Mouse (Mus musculus) layer of hippocampus, postnatal 36 days (tissue): ENCODE results near the gene Slc27a2. TPM values are rescaled to one million over a fixed set of nuclear protein-coding genes. Genes with fewer than 3 reads are reported as not detected.
"Not testable (repeated sequence)": the region's sequence is repeated elsewhere in the genome, so short reads cannot be mapped to it uniquely, and the experiment has no call there.

Source experiments
- DNase-seq, 2 experiments: peaks; one replicate each; pipeline ENCODE4 v3.0.0; 2022
- total RNA-seq, 2 experiments: library from RNA; stranded (reverse); gene quantifications; 2 replicates each; pipeline ENCODE4 v1.2.3; 2021

The Slc27a2 gene
- 10 to 100 TPM; 11.1 to 12.0 TPM for total RNA-seq

DNA sequence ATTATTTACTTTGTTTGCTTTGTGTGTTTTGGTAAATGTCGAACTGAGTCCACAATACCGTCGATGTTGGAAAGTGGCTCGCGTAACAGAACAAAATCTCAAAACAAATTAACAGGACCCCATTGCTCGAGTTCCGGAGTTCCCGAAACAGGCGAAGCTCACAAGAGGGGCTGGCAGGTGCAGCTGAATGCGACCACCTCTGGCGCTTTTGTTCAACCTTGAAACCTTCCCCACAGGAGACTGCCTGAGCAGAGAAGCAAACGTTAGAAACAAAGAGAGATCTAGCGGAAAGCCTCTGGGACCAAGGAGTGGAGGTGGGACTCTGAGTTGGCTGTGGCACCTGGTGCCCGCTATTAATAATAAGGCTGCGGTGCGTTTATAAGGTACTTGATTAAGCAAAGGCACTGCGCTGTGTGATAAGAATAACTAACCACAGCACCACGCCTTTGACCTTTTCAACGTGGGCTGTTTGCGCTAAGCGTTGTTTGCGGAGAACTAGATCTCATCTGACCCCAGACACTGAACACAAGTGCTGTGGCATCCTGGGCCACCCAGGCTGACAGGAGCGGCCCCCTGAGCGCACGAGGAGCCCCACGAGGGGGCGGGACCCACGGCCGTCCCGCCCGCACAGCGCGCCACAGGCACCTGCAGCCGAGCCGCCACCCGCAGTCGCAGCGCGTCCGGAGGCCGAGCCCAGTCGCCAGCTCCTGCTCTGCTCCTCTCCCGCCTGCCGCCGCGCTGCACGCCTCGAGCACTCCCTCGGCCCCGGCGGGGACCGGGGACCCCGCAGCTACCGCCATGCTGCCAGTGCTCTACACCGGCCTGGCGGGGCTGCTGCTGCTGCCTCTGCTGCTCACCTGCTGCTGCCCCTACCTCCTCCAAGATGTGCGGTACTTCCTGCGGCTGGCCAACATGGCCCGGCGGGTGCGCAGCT is at the start of gene Slc27a2:
Gene Slc27a2, plus strand, starts transcription at position 51 of the 934 bp plus-strand sequence.
- DNase-seq, result peak; percentile 28 to 35

DNA sequence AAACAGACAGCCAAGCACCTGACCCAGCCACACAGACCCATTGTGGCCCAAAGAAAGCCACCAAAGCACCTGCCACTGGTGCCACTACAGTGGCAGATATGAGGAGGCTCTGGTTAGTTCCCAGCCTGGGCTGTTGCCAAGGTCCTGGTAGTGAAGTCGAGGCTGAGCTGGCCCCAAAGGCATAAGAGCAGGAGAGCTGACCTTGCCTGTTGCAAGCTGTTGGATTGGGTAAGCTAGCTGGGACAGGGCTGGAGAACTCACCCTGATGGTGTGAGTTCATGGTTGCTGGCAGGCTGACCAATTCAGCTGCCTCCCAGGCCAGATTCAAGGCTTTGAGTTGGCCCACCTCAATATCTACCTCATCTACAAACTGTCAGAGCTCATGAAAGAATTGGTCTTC is 47.1 kb upstream of the Slc27a2 start:
- no peak for DNase-seq

GRCm38 (mm10) chr2:126507477-126507876 is 44.7 kb upstream of the Slc27a2 start:
- no peak for DNase-seq

GRCm38 (mm10) chr2:126508228-126508627 is 44.0 kb upstream of the Slc27a2 start:
- DNase-seq, result no peak

DNA sequence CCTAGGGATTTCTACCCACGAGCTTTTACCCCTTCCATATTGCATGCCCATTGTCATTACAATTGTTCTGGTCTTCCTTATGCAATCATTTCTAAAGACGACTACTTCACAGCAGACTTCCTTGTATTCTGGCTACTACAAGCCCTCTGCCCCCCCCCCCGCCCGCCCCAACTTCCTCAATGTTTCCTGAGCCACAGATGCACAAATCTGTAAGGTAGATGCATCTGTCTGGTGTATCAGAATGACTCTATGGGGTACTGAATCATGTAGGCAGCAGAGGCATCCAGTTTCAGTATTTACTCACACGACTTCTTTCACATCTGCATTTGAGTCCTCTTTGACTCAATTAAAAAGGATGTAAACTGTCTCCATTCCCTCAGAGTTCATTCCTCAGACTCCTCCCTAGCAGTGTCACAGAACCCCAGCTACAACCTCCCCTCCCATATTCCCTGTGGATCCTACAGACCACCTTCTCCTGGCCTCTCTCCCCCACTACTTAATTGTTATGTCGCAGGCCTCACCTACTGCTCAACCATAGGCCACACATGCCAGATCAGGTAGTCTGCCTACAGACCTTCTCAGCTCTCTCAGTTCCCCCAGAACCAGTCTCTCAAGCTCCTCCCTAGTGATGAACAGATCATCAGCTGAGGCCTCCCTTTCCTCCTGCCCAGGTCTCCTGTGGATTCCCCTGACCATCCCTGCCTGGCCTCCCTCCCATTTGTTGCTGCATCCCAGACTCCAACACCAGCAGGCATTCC is 37.0 kb upstream of the Slc27a2 start:
- no peak for DNase-seq

DNA sequence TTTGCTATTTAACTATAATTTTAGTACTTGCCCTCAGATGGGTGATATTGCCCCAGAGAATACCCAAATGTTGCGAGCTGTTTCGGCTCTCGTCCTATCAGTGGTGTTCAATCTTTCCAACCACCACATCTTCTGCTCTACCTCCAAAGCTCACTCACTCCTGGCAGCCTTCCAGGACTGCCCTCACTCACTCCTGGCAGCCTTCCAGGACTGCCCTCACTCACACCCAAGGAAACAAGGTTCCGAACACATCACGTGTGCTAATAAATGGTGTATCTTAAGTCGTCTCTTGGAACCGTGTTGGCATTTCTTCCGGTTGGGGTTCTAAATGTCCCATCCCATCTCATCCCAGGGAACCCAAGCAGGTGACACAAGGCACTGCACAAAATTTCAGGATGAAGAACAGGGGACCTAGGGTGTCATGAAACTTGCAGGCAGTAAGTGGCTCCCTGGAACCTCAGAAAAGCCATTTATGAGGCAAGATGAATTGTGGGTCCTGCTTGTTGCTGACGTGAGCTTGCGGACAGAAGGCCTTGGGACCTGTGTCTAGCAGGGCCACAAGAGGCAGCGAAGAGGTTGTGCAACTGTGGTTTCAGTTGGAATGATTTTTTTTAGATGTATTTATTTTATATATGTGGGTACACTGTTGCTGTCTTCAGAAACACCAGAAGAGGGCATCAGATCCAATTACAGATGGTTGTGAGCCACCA is 32.2 kb upstream of the Slc27a2 start:
- DNase-seq, result no peak

DNA sequence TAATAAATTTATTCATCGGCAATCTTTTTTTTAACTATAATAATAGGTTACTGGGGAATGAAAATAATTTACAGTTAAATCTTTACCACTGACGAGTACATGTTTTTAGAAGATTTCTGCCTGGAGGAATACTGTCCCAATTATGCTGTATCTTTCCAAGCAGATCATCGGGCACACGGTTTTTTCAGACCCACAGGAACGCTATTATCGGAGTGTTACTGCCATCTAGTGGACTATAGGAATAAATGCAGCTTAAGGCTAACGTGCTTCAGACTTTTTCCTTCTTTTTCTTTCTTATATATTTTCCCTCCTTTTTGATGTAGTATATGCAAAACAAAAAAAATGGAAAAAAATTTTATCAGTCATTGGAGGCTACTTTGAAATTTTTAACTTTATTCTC is 31.4 kb upstream of the Slc27a2 start:
- DNase-seq, result no peak

GRCm38 (mm10) chr2:126521471-126521870 is 30.7 kb upstream of the Slc27a2 start:
- DNase-seq, result no peak

DNA sequence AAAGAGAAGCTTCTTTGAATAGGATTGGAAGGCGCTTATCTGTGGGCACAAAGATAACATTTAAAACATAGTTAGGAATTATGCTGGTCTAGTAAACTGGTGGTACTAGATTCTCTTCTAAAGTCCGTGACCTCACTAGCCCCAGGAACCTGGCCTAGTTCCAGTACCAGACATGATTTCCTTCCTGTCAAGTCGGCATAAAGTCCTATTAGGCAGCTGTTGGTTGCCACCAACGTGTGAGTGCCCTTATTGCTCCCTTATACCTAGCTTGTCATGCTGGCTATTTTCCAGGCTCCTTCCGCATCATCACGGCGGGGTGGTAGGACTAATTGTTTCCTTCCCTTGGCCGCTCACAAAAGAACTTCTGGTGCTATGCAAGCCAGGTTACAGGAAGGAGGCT is 30.2 kb upstream of the Slc27a2 start:
- DNase-seq, result no peak

DNA sequence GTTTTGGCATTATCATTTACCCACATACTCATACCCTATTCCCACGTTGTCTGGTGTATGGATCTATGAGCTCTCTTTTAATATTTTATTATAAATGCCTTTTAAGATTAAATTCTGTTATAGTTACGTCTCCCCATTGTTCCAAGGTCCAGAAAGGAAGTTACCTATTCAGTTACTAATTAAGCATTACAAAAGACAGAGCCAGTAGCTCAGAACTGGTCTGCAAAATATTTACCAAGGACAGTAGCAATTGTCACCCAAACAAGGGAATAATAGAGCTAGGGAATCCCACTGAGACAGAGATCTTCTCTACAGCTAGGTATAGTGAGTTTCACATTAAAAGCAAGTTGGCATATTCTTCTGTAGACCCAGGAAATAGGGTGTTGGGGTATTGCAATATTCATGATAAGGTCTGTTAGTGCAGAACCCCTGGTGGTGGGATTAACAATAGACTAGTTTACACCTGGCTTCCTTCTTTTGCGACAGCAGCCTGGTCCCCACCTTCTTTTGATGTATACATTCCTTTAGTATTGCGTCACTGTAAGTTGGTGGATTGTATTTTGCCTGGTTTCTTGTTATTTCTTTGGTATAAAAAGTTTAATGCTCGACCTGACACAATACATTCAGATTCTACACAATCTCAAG is 29.0 kb upstream of the Slc27a2 start:
- not testable (repeated sequence) for DNase-seq

- no peak for DNase-seq
Observed at GRCm38 (mm10) chr2:126524271-126524670, 27.9 kb upstream of the Slc27a2 start.

DNA sequence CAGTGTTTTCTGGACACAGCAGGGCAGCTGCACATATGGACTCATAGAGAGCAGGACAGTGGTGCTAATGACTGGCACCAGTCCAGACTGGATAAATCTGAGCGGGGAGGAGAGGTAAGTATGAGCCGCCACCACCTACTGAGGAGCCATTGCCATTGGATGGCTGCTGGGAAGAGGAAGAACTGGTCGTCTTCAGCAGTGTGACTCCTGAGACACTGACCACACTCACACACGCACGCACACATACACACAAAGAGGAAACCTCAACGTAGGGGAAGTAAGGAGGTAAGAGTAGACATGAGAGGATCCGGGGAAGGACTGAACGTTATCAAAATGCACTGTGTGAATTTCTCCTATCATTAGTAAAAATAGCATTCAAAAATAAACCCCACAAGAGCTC is 24.7 kb upstream of the Slc27a2 start:
- DNase-seq, result no peak

DNA sequence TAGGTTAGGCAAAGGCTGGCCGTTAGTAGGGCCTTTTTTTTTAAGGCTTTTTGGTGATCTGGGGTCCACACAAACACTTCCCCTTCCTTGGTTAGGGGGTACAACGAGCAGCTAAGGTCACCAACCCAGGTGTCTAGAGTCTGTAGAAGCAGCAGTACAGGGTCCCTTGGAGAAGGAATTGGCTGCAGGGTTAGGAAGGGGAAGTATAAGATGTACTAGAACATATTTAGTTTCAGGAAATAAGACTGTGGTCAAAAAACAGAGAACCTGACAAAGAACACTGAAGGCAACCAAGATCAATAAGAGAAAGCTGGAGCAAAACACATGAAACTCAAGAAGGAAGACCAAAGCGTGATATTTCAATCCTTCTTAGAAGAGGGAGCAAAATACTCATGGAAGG is 21.6 kb upstream of the Slc27a2 start:
- no peak for DNase-seq

DNA sequence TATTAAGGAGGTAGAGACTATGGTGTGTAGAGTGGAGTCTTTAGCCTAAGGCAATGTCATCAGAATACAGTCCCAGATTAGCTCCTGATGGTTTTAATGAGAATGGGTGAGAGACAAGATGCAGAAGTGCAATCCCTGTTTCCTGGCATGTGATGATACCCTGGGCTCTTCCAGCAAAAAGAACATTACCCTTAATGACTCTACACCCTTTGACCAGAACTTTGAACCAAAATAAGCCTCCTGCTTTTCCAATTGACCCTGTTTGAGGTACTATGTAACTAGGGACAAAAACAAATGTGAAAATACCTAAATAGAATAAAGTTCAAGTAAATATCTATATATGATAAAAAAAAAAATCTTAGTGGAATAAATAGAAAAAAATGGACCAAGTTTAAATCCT is 14.6 kb upstream of the Slc27a2 start:
- no peak for DNase-seq

DNA sequence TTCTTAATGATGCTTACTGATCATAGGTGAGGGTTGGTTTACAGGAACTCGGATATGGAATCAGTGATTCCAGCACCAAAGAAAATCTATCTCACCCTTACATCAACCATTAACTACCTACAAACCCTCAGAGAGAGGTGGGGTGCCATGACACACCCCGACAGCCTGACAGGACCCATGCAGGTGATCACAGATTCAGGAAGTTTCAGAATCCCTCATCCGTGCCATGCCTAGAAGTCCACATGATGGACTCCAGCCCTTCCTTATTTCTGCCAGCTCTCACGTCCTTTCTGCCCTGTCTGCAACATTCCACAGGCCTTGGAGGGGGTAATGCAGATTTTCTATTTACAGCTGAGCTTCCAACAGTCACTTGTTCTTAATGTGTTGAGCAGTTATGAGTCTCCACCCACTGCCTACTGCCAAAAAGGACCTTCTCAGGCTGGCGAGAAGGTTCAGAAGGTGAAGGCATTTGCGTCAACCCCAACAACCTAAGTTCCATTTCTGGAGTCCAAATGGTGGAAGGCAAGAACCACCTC is 11.7 kb upstream of the Slc27a2 start:
- no peak for DNase-seq

GRCm38 (mm10) chr2:126542211-126542610 is 10.0 kb upstream of the Slc27a2 start:
- no peak for DNase-seq

GRCm38 (mm10) chr2:126545297-126545696 is 6.9 kb upstream of the Slc27a2 start:
- DNase-seq, result no peak

GRCm38 (mm10) chr2:126546392-126546791 is 5.8 kb upstream of the Slc27a2 start:
- no peak for DNase-seq

DNA sequence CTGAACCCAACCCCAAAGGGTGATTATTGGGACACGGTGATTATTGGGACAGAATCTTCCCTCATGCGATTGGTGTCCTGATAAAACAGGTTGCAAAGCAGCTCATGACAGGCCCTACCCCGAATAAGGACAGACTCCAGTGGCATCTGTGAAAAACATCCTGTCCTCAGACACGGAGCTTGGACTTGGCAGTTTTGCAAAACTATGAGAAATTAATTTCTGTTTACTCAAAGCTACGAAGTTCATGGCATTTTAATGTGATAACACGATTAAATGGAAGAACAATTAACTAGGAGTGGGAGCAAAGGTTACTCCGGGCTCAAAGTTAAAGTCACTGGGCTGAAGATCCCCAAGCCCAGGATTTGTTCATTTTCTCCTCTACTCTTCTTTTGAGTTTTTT is 2.5 kb upstream of the Slc27a2 start:
- DNase-seq, result no peak

DNA sequence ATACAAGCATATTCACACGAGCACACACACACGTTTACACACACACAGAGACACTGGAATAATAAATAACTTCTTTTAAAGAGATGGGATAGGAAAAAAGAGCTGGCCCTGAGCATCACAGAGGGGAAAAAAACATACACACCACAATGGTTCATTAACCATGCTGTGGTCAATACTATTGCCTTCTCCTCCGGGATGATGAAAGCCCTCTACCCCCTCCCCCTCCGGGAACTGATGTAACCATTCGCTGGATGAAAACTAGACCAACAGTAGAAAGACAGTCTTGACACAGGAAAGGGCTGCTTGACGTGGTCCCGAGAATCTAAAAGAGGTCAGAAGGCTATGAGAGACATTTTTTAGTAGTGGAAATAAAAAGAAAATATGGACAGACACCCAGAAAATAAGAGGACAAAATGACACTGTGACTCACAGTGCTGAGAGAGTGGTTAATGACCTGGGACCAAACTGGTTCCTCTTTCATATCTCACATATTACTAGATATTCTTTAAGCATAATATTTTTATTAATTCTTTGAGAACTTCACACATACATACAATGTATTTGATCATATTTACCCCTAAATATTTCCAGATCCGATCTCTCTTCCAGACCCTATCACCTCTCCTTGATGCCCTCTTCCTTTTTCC is 840 bp upstream of the Slc27a2 start:
- DNase-seq, result no peak

DNA sequence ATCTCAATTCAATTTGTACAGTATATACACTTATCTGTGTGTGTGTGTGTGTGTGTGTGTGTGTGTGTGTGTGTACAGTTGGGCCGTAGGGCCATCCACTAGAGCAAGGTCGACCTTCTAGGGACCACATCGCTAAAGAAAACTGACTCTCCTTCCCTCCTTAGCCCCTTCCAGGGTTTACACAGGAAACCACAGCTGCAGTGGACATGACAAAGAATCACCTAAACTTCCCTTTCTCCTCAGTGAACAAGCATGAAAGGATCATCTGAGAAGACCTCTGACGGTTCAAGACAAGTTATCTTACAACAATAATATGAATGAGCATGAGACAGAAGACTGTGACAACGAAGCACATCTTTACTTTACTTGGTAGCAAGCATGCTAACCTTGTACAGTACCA is 311 bp upstream of the Slc27a2 start:
- DNase-seq, result no peak

DNA sequence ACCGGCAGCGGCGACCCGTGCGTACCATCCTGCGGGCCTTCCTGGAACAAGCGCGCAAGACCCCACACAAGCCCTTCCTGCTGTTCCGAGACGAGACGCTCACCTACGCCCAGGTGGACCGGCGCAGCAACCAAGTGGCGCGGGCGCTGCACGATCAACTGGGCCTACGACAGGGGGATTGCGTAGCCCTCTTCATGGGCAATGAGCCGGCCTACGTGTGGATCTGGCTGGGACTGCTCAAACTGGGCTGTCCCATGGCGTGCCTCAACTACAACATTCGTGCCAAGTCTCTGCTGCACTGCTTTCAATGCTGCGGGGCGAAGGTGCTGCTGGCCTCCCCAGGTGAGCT is 1.1 kb downstream of the Slc27a2 start:
- no peak for DNase-seq
